Mouse (Mus musculus): Measurements from ENCODE around the gene Phlda2.

Phlda2 gene

GRCm38 (mm10) chr7:143461294-143461870, 41.6 kb downstream of the Phlda2 start:
- DNase-seq = no peak

GRCm38 (mm10) chr7:143460874-143461273, 42.1 kb downstream of the Phlda2 start, which contains the start of gene Cdkn1c:
Gene Cdkn1c, minus strand, starts transcription at chr7:143461050.
- DNase-seq = peak; percentile 89

GRCm38 (mm10) chr7:143460217-143460834, 42.6 kb downstream of the Phlda2 start:
- DNase-seq = no peak

- no peak for DNase-seq
Observed at GRCm38 (mm10) chr7:143459332-143460211, 43.4 kb downstream of the Phlda2 start.

- no peak for DNase-seq
Observed at GRCm38 (mm10) chr7:143458963-143459331, 44.0 kb downstream of the Phlda2 start.
